Mouse (Mus musculus) MEL (cell line): ENCODE results near the gene Casp14. TPM values are rescaled to one million over a fixed set of nuclear protein-coding genes. Genes with fewer than 3 reads are reported as not detected.

Source experiments
- DNase-seq: peaks from one replicate; pipeline ENCODE4 v3.0.0; 2011; ENCODE audit warnings: low read depth, low spot score
- H3K27ac ChIP-seq: 2 replicates; pipeline ENCODE4 v1.5.1; 2012; ENCODE audit warnings: low read depth, mild to moderate bottlenecking, control low read depth, low read length, moderate library complexity; ENCODE audit not compliant: control insufficient read depth
- H3K27me3 ChIP-seq, 2 experiments: fragments of 150-350 bp in 1 of 2; sonication (generic) in 1 of 2; 2 replicates each; pipeline ENCODE4 v1.6.1; 2012; ENCODE audit warnings: low read length in 2 of 2, mild to moderate bottlenecking in 2 of 2, improper control_type of control experiment in 1 of 2, moderate library complexity in 1 of 2; ENCODE audit not compliant: insufficient read depth in 2 of 2, control insufficient read depth in 1 of 2
- H3K36me3 ChIP-seq, 2 experiments: 2 replicates each; pipeline ENCODE4 v1.6.1; 2012 to 2014; ENCODE audit warnings: low read length in 2 of 2, improper control_type of control experiment in 1 of 2, inconsistent platforms in 1 of 2, mild to moderate bottlenecking in 1 of 2; ENCODE audit not compliant: insufficient read depth in 2 of 2, control insufficient read depth in 1 of 2
- H3K4me1 ChIP-seq, 2 experiments: fragments of 150-350 bp in 1 of 2; sonication (generic) in 1 of 2; 2 replicates each; pipeline ENCODE4 v1.6.1; 2012; ENCODE audit warnings: low read length in 2 of 2, improper control_type of control experiment in 1 of 2, mild to moderate bottlenecking in 1 of 2; ENCODE audit not compliant: insufficient read depth in 2 of 2, control insufficient read depth in 1 of 2
- H3K4me3 ChIP-seq, 2 experiments: fragments of 150-350 bp in 1 of 2; sonication (generic) in 1 of 2; 2 replicates each; pipeline ENCODE4 v1.5.1; 2012; ENCODE audit warnings: low read depth in 2 of 2, low read length in 2 of 2, mild to moderate bottlenecking in 2 of 2, moderate library complexity in 2 of 2, control low read depth in 1 of 2, improper control_type of control experiment in 1 of 2; ENCODE audit not compliant: control insufficient read depth in 1 of 2, insufficient read depth in 1 of 2
- H3K79me2 ChIP-seq: 2 replicates; pipeline ENCODE4 v1.6.1; 2012; ENCODE audit warnings: mild to moderate bottlenecking, low read length, moderate library complexity; ENCODE audit not compliant: control insufficient read depth, poor library complexity, insufficient read depth
- H3K9ac ChIP-seq: 2 replicates; pipeline ENCODE4 v1.6.1; 2012; ENCODE audit warnings: low read depth, mild to moderate bottlenecking, control low read depth, low read length, moderate library complexity; ENCODE audit not compliant: control insufficient read depth, poor library complexity, severe bottlenecking
- H3K9me3 ChIP-seq: fragments of 150-350 bp; sonication (generic); replicated peaks from 2 replicates; pipeline ENCODE4 v1.6.1; 2012; ENCODE audit warnings: mild to moderate bottlenecking, low read length, improper control_type of control experiment, moderate library complexity; ENCODE audit not compliant: insufficient read depth
- CTCF ChIP-seq, 3 experiments: IDR thresholded peaks in 2 of 3; conservative IDR thresholded peaks in 1 of 3; 2 replicates each; pipeline ENCODE4 v1.5.1; 2011 to 2012; ENCODE audit warnings: low read length in 3 of 3, low read depth in 2 of 3, mild to moderate bottlenecking in 2 of 3, improper control_type of control experiment in 1 of 3, inconsistent platforms in 1 of 3, mixed read lengths in 1 of 3, moderate library complexity in 1 of 3; ENCODE audit not compliant: control insufficient read depth in 1 of 3, insufficient read depth in 1 of 3, poor library complexity in 1 of 3, severe bottlenecking in 1 of 3
- E2F4 ChIP-seq: IDR thresholded peaks from 2 replicates; pipeline ENCODE4 v1.6.1; 2011; ENCODE audit warnings: low read depth, low read length, improper control_type of control experiment, borderline replicate concordance
- EP300 ChIP-seq, 2 experiments: IDR thresholded peaks; 2 replicates each; pipeline ENCODE4 v1.6.1; 2011; ENCODE audit warnings: improper control_type of control experiment in 2 of 2, low read length in 2 of 2, low read depth in 1 of 2, mild to moderate bottlenecking in 1 of 2
- MAX ChIP-seq: IDR thresholded peaks from 2 replicates; pipeline ENCODE4 v1.6.1; 2011; ENCODE audit warnings: low read length, improper control_type of control experiment
- MEF2A ChIP-seq: IDR thresholded peaks from 2 replicates; pipeline ENCODE4 v1.6.1; 2014; ENCODE audit warnings: low read depth, mild to moderate bottlenecking, inconsistent platforms, low read length, improper control_type of control experiment; ENCODE audit not compliant: poor library complexity, insufficient replicate concordance, severe bottlenecking; ENCODE audit errors: extremely low read depth
- NELFE ChIP-seq: IDR thresholded peaks from 2 replicates; pipeline ENCODE4 v1.6.1; 2011; ENCODE audit warnings: low read depth, low read length, improper control_type of control experiment
- POLR2AphosphoS2 ChIP-seq: IDR thresholded peaks from 2 replicates; pipeline ENCODE4 v1.6.1; 2011; ENCODE audit warnings: low read length, improper control_type of control experiment
- TCF12 ChIP-seq: IDR thresholded peaks from 2 replicates; pipeline ENCODE4 v1.6.1; 2014; ENCODE audit warnings: low read depth, mild to moderate bottlenecking, inconsistent platforms, low read length, improper control_type of control experiment, moderate library complexity
- ZMIZ1 ChIP-seq: IDR thresholded peaks from 2 replicates; pipeline ENCODE4 v1.6.1; 2012; ENCODE audit warnings: low read depth, mild to moderate bottlenecking, inconsistent platforms, low read length, improper control_type of control experiment, moderate library complexity
- polyA plus RNA-seq, 2 experiments: library from polyadenylated mRNA; stranded (reverse) in 1 of 2; unstranded in 1 of 2; fragments of >175 nt in 1 of 2; fragments of >200 nt in 1 of 2; gene quantifications; 2 replicates each; pipeline versions ENCODE4 v1.2.1 to v1.2.4; 2012; ENCODE audit warnings: low replicate concordance in 2 of 2, low read depth in 1 of 2; ENCODE audit not compliant: insufficient read length in 2 of 2, insufficient read depth in 1 of 2, missing spikeins in 1 of 2
- total RNA-seq: library from RNA; depleted of rRNA; stranded (reverse); fragments of 300-350 nt; gene quantifications from 2 replicates; pipeline ENCODE4 v1.2.3, GENCODE M21; 2012; rRNA removed

The Casp14 gene
- total and polyA plus RNA-seq, 3 experiments: not detected

GRCm38 (mm10) chr10:78664546-78664945 lies 53.5 kb downstream of the Casp14 start:
- no peak overlapping the region for H3K4me3 ChIP-seq
- TF ChIP-seq CTCF (IDR thresholded peaks at IDR 0.05 in 2 of 3, conservative IDR thresholded peaks at IDR 0.05 in 1 of 3; ENCODE audit: control insufficient read depth in 1 of 3, insufficient read depth in 1 of 3, low read depth in 2 of 3, low read length in 3 of 3, poor library complexity in 1 of 3, severe bottlenecking in 1 of 3): no peak
- no peak for TF ChIP-seq ZMIZ1
- no peak for TF ChIP-seq TCF12
- no peak for TF ChIP-seq NELFE
- TF ChIP-seq POLR2AphosphoS2: no peak
- TF ChIP-seq E2F4: no peak
- TF ChIP-seq MEF2A: no peak
- no peak for TF ChIP-seq MAX
- no peak for TF ChIP-seq EP300 (IDR thresholded peaks at IDR 0.05; ENCODE audit: low read depth in 1 of 2, low read length in 2 of 2)
- TF ChIP-seq, all 39 proteins: peak for 0
- no peaks in the 10 kb centered on the region for H3K36me3 ChIP-seq
- no peaks in the 10 kb centered on the region for H3K27me3 ChIP-seq
- DNase-seq: no peak
- H3K79me2 ChIP-seq: no peaks in the 10 kb centered on the region
- H3K9me3 ChIP-seq: no peaks in the 10 kb centered on the region
- no peaks in the 10 kb centered on the region for H3K4me1 ChIP-seq
- H3K9ac ChIP-seq: no peak overlapping the region
- H3K27ac ChIP-seq: no peak overlapping the region

Other genes with a start within 250 kb of the Casp14 start
- not detected in 2 replicates for gene Olfr1358, start 200.9 kb downstream of the Casp14 start, total RNA-seq
- not detected for gene Olfr1358, start 200.9 kb downstream of the Casp14 start, polyA plus RNA-seq
- 16.0 and 24.5 TPM in 2 replicates for gene Ilvbl, start 143.9 kb downstream of the Casp14 start, total RNA-seq
- 10 to 100 TPM in 1 of 2 experiments, not detected in 1; 22.1 TPM for gene Ilvbl, start 143.9 kb downstream of the Casp14 start, polyA plus RNA-seq
- not detected in 2 replicates for gene Syde1, start 126.3 kb downstream of the Casp14 start, total RNA-seq
- under 1 TPM in 1 of 2 experiments, not detected in 1; 0.01 TPM for gene Syde1, start 126.3 kb downstream of the Casp14 start, polyA plus RNA-seq
- gene Olfr1357, start 100.2 kb downstream of the Casp14 start, total RNA-seq: not detected in 2 replicates
- not detected for gene Olfr1357, start 100.2 kb downstream of the Casp14 start, polyA plus RNA-seq
- not detected in 2 replicates for gene Ccdc105, start 34.8 kb upstream of the Casp14 start, total RNA-seq
- gene Ccdc105, start 34.8 kb upstream of the Casp14 start, polyA plus RNA-seq: not detected
- not detected in 2 replicates for gene Slc1a6, start 62.2 kb upstream of the Casp14 start, total RNA-seq
- not detected for gene Slc1a6, start 62.2 kb upstream of the Casp14 start, polyA plus RNA-seq
- not detected in 2 replicates for gene Olfr1356, start 133.9 kb upstream of the Casp14 start, total RNA-seq
- gene Olfr1356, start 133.9 kb upstream of the Casp14 start, polyA plus RNA-seq: not detected
- not detected in 2 replicates for gene Olfr1355, start 157.2 kb upstream of the Casp14 start, total RNA-seq
- not detected for gene Olfr1355, start 157.2 kb upstream of the Casp14 start, polyA plus RNA-seq
- not detected in 2 replicates for gene Olfr1354, start 194.9 kb upstream of the Casp14 start, total RNA-seq
- not detected for gene Olfr1354, start 194.9 kb upstream of the Casp14 start, polyA plus RNA-seq
- not detected in 2 replicates for gene Olfr8, start 232.3 kb upstream of the Casp14 start, total RNA-seq
- gene Olfr8, start 232.3 kb upstream of the Casp14 start, polyA plus RNA-seq: not detected
- gene Olfr1353, start 245.0 kb upstream of the Casp14 start, total RNA-seq: not detected in 2 replicates
- not detected for gene Olfr1353, start 245.0 kb upstream of the Casp14 start, polyA plus RNA-seq